Mouse (Mus musculus): ENCODE data around the gene Ugt2a2. TPM values are rescaled to one million over a fixed set of nuclear protein-coding genes. Genes with fewer than 3 reads are reported as not detected.
"Not testable (repeated sequence)": the region's sequence is repeated elsewhere in the genome, so short reads cannot be mapped to it uniquely, and the experiment has no call there.

Gene Ugt2a2
- not detected in 2 replicates for polyA plus RNA-seq (2014; fragmentation: Nextera tagmentation; extraction: Ambion mirVana)

DNA sequence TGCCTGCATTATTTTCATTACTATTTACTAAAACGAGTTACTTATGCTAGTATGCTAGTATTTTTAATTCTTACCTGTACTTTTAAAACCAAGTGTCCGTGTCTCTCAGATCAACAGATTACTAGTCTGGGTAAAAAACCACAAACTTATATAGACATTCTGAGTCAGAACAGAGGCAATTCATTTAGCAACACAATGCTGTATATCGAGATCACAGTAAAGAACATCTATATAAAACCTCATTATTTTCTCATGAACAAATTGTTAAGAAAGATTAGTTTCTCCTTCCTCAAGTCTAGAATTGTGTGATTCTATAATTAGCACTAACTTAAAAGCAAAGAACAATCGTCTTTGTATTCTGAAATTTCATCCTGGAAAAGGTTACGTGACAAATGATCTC, at the start of gene Ugt2a2:
TSS of gene Ugt2a2 (minus strand) at position 101 of the 400 bp plus-strand sequence.
- ATAC-seq (ENCODE audit: insufficient number of reproducible peaks, low FRiP score, low TSS enrichment, low read depth), result no peak
- Histone ChIP-seq H3K4me1 (ENCODE audit: control insufficient read depth, insufficient read depth, low read length) (no peaks in the 10 kb centered on the region), H3K9me3 (ENCODE audit: control insufficient read depth, low read length) (no peaks in the 10 kb centered on the region), H3K27ac (replicated peaks; ENCODE audit: low read depth, low read length) (no peak within 1 kb of the TSS), H3K36me3 (ENCODE audit: control insufficient read depth, insufficient read depth, low read length) (no peaks in the 10 kb centered on the region), H3K27me3 (ENCODE audit: control insufficient read depth, insufficient read depth, low read length) (no peaks in the 10 kb centered on the region), H3K9ac (ENCODE audit: low read length) (no peak within 1 kb of the TSS), H3K4me3 (ENCODE audit: low read depth, low read length) (no peak within 1 kb of the TSS), H3K4me2 (ENCODE audit: low read depth, severe bottlenecking) (no peak within 1 kb of the TSS)
- 87% methylated on average over 5 of the region's 5 CpGs for WGBS
- DNase-seq (ENCODE audit: low spot score), result no peak

DNA sequence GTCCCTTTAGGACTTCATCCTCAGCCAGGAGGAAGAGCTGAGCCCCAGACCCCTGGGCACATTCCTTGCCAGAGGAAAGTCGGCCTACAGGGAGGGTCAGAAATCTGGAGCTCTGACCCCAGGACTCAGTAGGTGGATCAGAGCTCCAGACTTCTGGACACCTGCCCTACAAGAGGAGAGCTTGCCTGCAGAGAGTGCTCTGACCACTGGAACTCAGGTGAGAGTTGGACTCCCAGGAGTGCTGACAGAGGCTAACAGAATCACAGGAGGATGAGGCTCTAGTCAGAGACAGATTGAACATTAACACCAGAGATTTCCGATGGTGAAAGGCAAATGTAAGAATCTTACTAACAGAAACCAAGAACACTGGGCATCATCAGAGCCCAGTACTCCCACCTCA, 41.5 kb upstream of the Ugt2a2 start:
- not testable (repeated sequence) for H3K4me2 ChIP-seq (ENCODE audit: low read depth, severe bottlenecking); H3K27me3 ChIP-seq (ENCODE audit: control insufficient read depth, insufficient read depth, low read length); H3K9ac ChIP-seq (ENCODE audit: low read length); H3K27ac ChIP-seq (replicated peaks; ENCODE audit: low read depth, low read length); H3K4me1 ChIP-seq (ENCODE audit: control insufficient read depth, insufficient read depth, low read length); ATAC-seq (ENCODE audit: insufficient number of reproducible peaks, low FRiP score, low TSS enrichment, low read depth); H3K36me3 ChIP-seq (ENCODE audit: control insufficient read depth, insufficient read depth, low read length); H3K4me3 ChIP-seq (ENCODE audit: low read depth, low read length); DNase-seq (ENCODE audit: low spot score); H3K9me3 ChIP-seq (ENCODE audit: control insufficient read depth, low read length)
- 94% methylated on average over 2 of the region's 2 CpGs for WGBS

- no peaks in the 10 kb centered on the region for H3K9me3 ChIP-seq (ENCODE audit: control insufficient read depth, low read length)
- 72% methylated on average over 4 of the region's 4 CpGs for WGBS
- ATAC-seq (ENCODE audit: insufficient number of reproducible peaks, low FRiP score, low TSS enrichment, low read depth), result no peak
- no peaks in the 10 kb centered on the region for H3K36me3 ChIP-seq (ENCODE audit: control insufficient read depth, insufficient read depth, low read length)
- H3K4me3 ChIP-seq (ENCODE audit: low read depth, low read length), result no peak overlapping the region
- no peaks in the 10 kb centered on the region for H3K27me3 ChIP-seq (ENCODE audit: control insufficient read depth, insufficient read depth, low read length)
- no peak overlapping the region for H3K27ac ChIP-seq (replicated peaks; ENCODE audit: low read depth, low read length)
- no peak overlapping the region for H3K4me2 ChIP-seq (ENCODE audit: low read depth, severe bottlenecking)
- no peak for DNase-seq (ENCODE audit: low spot score)
- no peak overlapping the region for H3K9ac ChIP-seq (ENCODE audit: low read length)
- no peaks in the 10 kb centered on the region for H3K4me1 ChIP-seq (ENCODE audit: control insufficient read depth, insufficient read depth, low read length)
Measured at GRCm38 (mm10) chr5:87505776-87506458, 23.9 kb upstream of the Ugt2a2 start.

- DNase-seq (ENCODE audit: low spot score) (no peak), ATAC-seq (ENCODE audit: insufficient number of reproducible peaks, low FRiP score, low TSS enrichment, low read depth) (no peak)
- Histone ChIP-seq H3K9ac (ENCODE audit: low read length) (no peak overlapping the region), H3K27ac (replicated peaks; ENCODE audit: low read depth, low read length) (no peak overlapping the region), H3K4me2 (ENCODE audit: low read depth, severe bottlenecking) (no peak overlapping the region), H3K9me3 (ENCODE audit: control insufficient read depth, low read length) (no peaks in the 10 kb centered on the region), H3K4me3 (ENCODE audit: low read depth, low read length) (no peak overlapping the region), H3K27me3 (ENCODE audit: control insufficient read depth, insufficient read depth, low read length) (no peaks in the 10 kb centered on the region), H3K4me1 (ENCODE audit: control insufficient read depth, insufficient read depth, low read length) (no peaks in the 10 kb centered on the region), H3K36me3 (ENCODE audit: control insufficient read depth, insufficient read depth, low read length) (no peaks in the 10 kb centered on the region)
- WGBS, result 71% methylated on average over 1 of the region's 1 CpGs
Measured at GRCm38 (mm10) chr5:87502687-87503086, 20.6 kb upstream of the Ugt2a2 start.

- Histone ChIP-seq H3K27me3 (ENCODE audit: control insufficient read depth, insufficient read depth, low read length) (no peaks in the 10 kb centered on the region), H3K9me3 (ENCODE audit: control insufficient read depth, low read length) (no peaks in the 10 kb centered on the region)
- no peak for ATAC-seq (ENCODE audit: insufficient number of reproducible peaks, low FRiP score, low TSS enrichment, low read depth)
Measured at GRCm38 (mm10) chr5:87499341-87499740, 17.3 kb upstream of the Ugt2a2 start.

DNA sequence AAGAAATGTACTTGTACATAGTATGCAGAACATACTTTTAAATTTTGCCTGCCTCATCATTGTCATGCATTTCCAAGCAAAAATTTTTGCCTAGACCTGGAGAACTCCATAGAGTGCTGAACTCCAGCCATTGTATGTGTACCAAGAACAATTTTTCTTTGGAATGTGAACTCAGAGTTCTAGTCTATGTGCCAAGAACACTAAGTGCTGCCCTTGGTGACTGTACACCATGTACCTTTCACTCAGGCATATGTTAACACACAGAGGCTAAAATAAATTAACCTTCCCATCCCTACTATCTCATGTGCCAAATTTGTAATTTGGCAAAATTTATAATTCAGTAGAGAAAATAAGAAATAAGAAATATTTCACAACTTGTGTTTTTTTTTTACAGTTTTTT, 16.9 kb upstream of the Ugt2a2 start:
- Histone ChIP-seq H3K4me1 (ENCODE audit: control insufficient read depth, insufficient read depth, low read length) (no peaks in the 10 kb centered on the region), H3K36me3 (ENCODE audit: control insufficient read depth, insufficient read depth, low read length) (no peaks in the 10 kb centered on the region), H3K4me2 (ENCODE audit: low read depth, severe bottlenecking) (no peak overlapping the region), H3K9ac (ENCODE audit: low read length) (no peak overlapping the region), H3K4me3 (ENCODE audit: low read depth, low read length) (no peak overlapping the region), H3K9me3 (ENCODE audit: control insufficient read depth, low read length) (no peaks in the 10 kb centered on the region), H3K27ac (replicated peaks; ENCODE audit: low read depth, low read length) (no peak overlapping the region), H3K27me3 (ENCODE audit: control insufficient read depth, insufficient read depth, low read length) (no peaks in the 10 kb centered on the region)
- ATAC-seq (ENCODE audit: insufficient number of reproducible peaks, low FRiP score, low TSS enrichment, low read depth), result no peak
- DNase-seq (ENCODE audit: low spot score), result no peak

More at GRCm38 (mm10) chr5:87499341-87499740, 17.3 kb upstream of the Ugt2a2 start:
- H3K9ac ChIP-seq (ENCODE audit: low read length), result no peak overlapping the region
- DNase-seq (ENCODE audit: low spot score), result no peak
- H3K27ac ChIP-seq (replicated peaks; ENCODE audit: low read depth, low read length), result no peak overlapping the region
- no peaks in the 10 kb centered on the region for H3K36me3 ChIP-seq (ENCODE audit: control insufficient read depth, insufficient read depth, low read length)
- no peak overlapping the region for H3K4me3 ChIP-seq (ENCODE audit: low read depth, low read length)
- H3K4me2 ChIP-seq (ENCODE audit: low read depth, severe bottlenecking), result no peak overlapping the region
- H3K4me1 ChIP-seq (ENCODE audit: control insufficient read depth, insufficient read depth, low read length), result no peaks in the 10 kb centered on the region

GRCm38 (mm10) chr5:87490771-87491170, 8.7 kb upstream of the Ugt2a2 start, which contains the start of gene Ugt2a1:
Ugt2a1 (minus strand) TSS chr5:87490871.
- no peak within 1 kb of the TSS for H3K4me2 ChIP-seq (ENCODE audit: low read depth, severe bottlenecking)
- DNase-seq (ENCODE audit: low spot score) (no peak), ATAC-seq (ENCODE audit: insufficient number of reproducible peaks, low FRiP score, low TSS enrichment, low read depth) (no peak)
- no peak within 1 kb of the TSS for H3K27ac ChIP-seq (replicated peaks; ENCODE audit: low read depth, low read length)
- no peak within 1 kb of the TSS for H3K4me3 ChIP-seq (ENCODE audit: low read depth, low read length)
- H3K9me3 ChIP-seq (ENCODE audit: control insufficient read depth, low read length), result no peaks in the 10 kb centered on the region
- H3K9ac ChIP-seq (ENCODE audit: low read length), result no peak within 1 kb of the TSS
- no peaks in the 10 kb centered on the region for H3K36me3 ChIP-seq (ENCODE audit: control insufficient read depth, insufficient read depth, low read length)
- H3K27me3 ChIP-seq (ENCODE audit: control insufficient read depth, insufficient read depth, low read length), result no peaks in the 10 kb centered on the region
- no peaks in the 10 kb centered on the region for H3K4me1 ChIP-seq (ENCODE audit: control insufficient read depth, insufficient read depth, low read length)
- 87% methylated on average over 1 of the region's 1 CpGs for WGBS

GRCm38 (mm10) chr5:87486706-87487105, 4.6 kb upstream of the Ugt2a2 start, which contains the start of gene Gm43638:
Gm43638 (minus strand) TSS chr5:87486806.
- not testable (repeated sequence) for H3K4me2 ChIP-seq (ENCODE audit: low read depth, severe bottlenecking); ATAC-seq (ENCODE audit: insufficient number of reproducible peaks, low FRiP score, low TSS enrichment, low read depth); H3K27ac ChIP-seq (replicated peaks; ENCODE audit: low read depth, low read length); H3K9ac ChIP-seq (ENCODE audit: low read length); H3K4me1 ChIP-seq (ENCODE audit: control insufficient read depth, insufficient read depth, low read length); DNase-seq (ENCODE audit: low spot score); H3K4me3 ChIP-seq (ENCODE audit: low read depth, low read length); H3K9me3 ChIP-seq (ENCODE audit: control insufficient read depth, low read length); H3K27me3 ChIP-seq (ENCODE audit: control insufficient read depth, insufficient read depth, low read length); H3K36me3 ChIP-seq (ENCODE audit: control insufficient read depth, insufficient read depth, low read length)
- 83% methylated on average over 1 of the region's 1 CpGs for whole genome bisulfite sequencing

- no peaks in the 10 kb centered on the region for H3K27me3 ChIP-seq (ENCODE audit: control insufficient read depth, insufficient read depth, low read length)
- H3K9ac ChIP-seq (ENCODE audit: low read length), result no peak overlapping the region
- no peaks in the 10 kb centered on the region for H3K36me3 ChIP-seq (ENCODE audit: control insufficient read depth, insufficient read depth, low read length)
- 49% methylated on average over 1 of the region's 1 CpGs for WGBS
- H3K9me3 ChIP-seq (ENCODE audit: control insufficient read depth, low read length), result no peaks in the 10 kb centered on the region
- no peaks in the 10 kb centered on the region for H3K4me1 ChIP-seq (ENCODE audit: control insufficient read depth, insufficient read depth, low read length)
- H3K27ac ChIP-seq (replicated peaks; ENCODE audit: low read depth, low read length), result no peak overlapping the region
- DNase-seq (ENCODE audit: low spot score) (no peak), ATAC-seq (ENCODE audit: insufficient number of reproducible peaks, low FRiP score, low TSS enrichment, low read depth) (no peak)
- H3K4me3 ChIP-seq (ENCODE audit: low read depth, low read length), result no peak overlapping the region
- no peak overlapping the region for H3K4me2 ChIP-seq (ENCODE audit: low read depth, severe bottlenecking)
Measured at GRCm38 (mm10) chr5:87458810-87459209, 23.2 kb downstream of the Ugt2a2 start.
